Mouse (Mus musculus): ENCODE data around the gene Notch4. TPM values are rescaled to one million over a fixed set of nuclear protein-coding genes. Genes with fewer than 3 reads are reported as not detected.

The Notch4 gene
- polyA plus RNA-seq, 1 experiment from 2014 or later, result 5.2 TPM

DNA sequence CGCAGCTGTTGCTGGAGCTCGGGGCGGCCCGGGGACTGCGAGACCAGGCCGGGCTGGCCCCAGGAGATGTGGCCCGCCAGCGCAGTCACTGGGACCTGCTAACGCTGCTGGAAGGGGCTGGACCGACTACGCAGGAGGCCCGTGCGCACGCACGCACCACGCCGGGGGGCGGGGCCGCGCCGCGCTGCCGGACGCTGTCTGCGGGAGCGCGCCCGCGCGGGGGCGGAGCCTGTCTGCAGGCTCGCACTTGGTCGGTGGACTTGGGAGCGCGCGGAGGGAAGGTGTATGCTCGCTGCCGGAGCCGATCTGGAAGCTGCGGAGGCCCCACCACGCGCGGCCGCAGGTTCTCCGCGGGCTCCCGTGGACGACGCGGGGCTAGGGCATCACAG lies 23.3 kb downstream of the Notch4 start:
- Histone ChIP-seq H3K27ac (replicated peaks; ENCODE audit: low read depth, low read length) (peak overlapping the region; percentile 94), H3K36me3 (ENCODE audit: control insufficient read depth, insufficient read depth, low read length) (no peaks in the 10 kb centered on the region), H3K4me1 (ENCODE audit: control insufficient read depth, insufficient read depth, low read length) (peaks cover 36% of the 10 kb centered on the region), H3K9ac (ENCODE audit: low read length) (peak overlapping the region; percentile 92), H3K4me2 (ENCODE audit: low read depth, severe bottlenecking) (peak overlapping the region; percentile 89), H3K27me3 (ENCODE audit: control insufficient read depth, insufficient read depth, low read length) (no peaks in the 10 kb centered on the region), H3K4me3 (ENCODE audit: low read depth, low read length) (peak overlapping the region; percentile 74), H3K9me3 (ENCODE audit: control insufficient read depth, low read length) (no peaks in the 10 kb centered on the region)
- under 1% methylated on average over 50 of the region's 50 CpGs for WGBS
- ATAC-seq (ENCODE audit: insufficient number of reproducible peaks, low FRiP score, low TSS enrichment, low read depth) (peak; percentile 77), DNase-seq (ENCODE audit: low spot score) (peak; percentile 97)

DNA sequence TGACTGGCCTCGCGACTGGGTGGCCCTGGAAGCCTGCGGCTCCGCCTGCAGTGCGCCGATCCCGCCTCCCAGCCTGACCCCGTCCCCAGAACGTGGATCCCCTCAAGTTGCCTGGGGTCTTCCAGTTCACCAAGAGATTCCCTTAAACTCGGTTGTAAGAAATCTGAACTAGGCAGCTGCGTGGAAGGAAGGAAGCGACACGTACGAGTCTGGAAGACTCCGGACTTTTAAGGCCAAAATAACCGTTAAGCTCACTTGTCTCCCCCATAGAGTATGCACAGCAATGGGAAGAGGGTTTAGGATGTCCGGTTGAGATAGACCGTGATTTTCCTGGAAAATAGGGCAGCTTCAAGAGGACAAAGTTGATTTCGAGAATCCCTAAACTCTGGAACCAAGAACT lies 23.7 kb downstream of the Notch4 start:
- H3K27ac ChIP-seq (replicated peaks; ENCODE audit: low read depth, low read length), result peak overlapping the region; percentile 94
- no peak for ATAC-seq (ENCODE audit: insufficient number of reproducible peaks, low FRiP score, low TSS enrichment, low read depth)
- H3K4me1 ChIP-seq (ENCODE audit: control insufficient read depth, insufficient read depth, low read length), result peaks cover 36% of the 10 kb centered on the region
- no peaks in the 10 kb centered on the region for H3K36me3 ChIP-seq (ENCODE audit: control insufficient read depth, insufficient read depth, low read length)
- peak overlapping the region; percentile 92 for H3K9ac ChIP-seq (ENCODE audit: low read length)
- H3K4me3 ChIP-seq (ENCODE audit: low read depth, low read length), result peak overlapping the region; percentile 74
- H3K27me3 ChIP-seq (ENCODE audit: control insufficient read depth, insufficient read depth, low read length), result no peaks in the 10 kb centered on the region
- no peaks in the 10 kb centered on the region for H3K9me3 ChIP-seq (ENCODE audit: control insufficient read depth, low read length)
- peak overlapping the region; percentile 89 for H3K4me2 ChIP-seq (ENCODE audit: low read depth, severe bottlenecking)
- 5% methylated on average over 19 of the region's 19 CpGs for WGBS
- no peak for DNase-seq (ENCODE audit: low spot score)

DNA sequence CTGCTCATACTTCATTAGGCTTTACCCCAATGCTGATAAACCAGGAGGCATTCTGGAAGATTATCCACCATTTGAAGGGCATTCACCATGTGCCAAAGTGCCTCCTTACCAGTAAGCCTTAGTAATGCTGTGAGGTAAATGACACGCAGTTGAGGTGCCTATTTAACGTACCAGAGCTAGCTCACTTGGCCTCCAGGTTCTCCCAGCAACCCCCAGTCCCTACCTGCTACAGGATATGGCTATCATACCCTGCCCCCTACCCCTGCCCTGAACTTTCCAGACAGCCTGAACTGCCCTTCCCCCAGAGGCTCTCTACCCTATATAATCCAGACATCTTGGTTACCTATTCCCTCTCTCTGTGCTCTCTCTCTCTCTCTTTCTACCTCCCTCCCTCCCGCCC lies 24.7 kb downstream of the Notch4 start:
- DNase-seq (ENCODE audit: low spot score) (no peak), ATAC-seq (ENCODE audit: insufficient number of reproducible peaks, low FRiP score, low TSS enrichment, low read depth) (no peak)
- Histone ChIP-seq H3K36me3 (ENCODE audit: control insufficient read depth, insufficient read depth, low read length) (no peaks in the 10 kb centered on the region), H3K4me1 (ENCODE audit: control insufficient read depth, insufficient read depth, low read length) (peaks cover 42% of the 10 kb centered on the region), H3K27me3 (ENCODE audit: control insufficient read depth, insufficient read depth, low read length) (no peaks in the 10 kb centered on the region), H3K9ac (ENCODE audit: low read length) (no peak overlapping the region), H3K4me2 (ENCODE audit: low read depth, severe bottlenecking) (no peak overlapping the region), H3K27ac (replicated peaks; ENCODE audit: low read depth, low read length) (peak overlapping the region; percentile 57; the same call in 1 of the 2 replicates), H3K9me3 (ENCODE audit: control insufficient read depth, low read length) (no peaks in the 10 kb centered on the region), H3K4me3 (ENCODE audit: low read depth, low read length) (no peak overlapping the region)
- WGBS, result 42% methylated on average over 3 of the region's 3 CpGs

DNA sequence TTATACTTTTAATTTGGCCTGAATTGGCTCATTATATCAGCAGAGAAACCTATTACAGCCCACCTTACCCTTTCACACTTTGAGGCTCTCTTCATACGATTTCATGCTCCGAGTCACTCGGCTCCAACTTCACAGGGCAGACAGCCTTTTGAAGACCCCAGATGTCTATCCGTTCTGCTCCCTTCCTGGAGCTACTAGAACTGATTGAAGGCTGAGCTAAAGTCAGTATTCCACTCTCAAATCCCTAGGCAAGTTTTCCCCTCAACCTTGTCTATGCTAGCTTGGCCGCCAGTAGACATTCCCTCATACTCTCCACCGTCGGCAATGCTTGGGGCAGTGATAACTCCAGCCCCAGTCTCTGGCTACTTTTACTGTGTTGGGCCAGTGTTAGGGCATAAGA lies 25.1 kb downstream of the Notch4 start:
- ATAC-seq (ENCODE audit: insufficient number of reproducible peaks, low FRiP score, low TSS enrichment, low read depth) (no peak), DNase-seq (ENCODE audit: low spot score) (no peak)
- no peak overlapping the region for H3K4me2 ChIP-seq (ENCODE audit: low read depth, severe bottlenecking)
- no peak overlapping the region for H3K4me3 ChIP-seq (ENCODE audit: low read depth, low read length)
- no peaks in the 10 kb centered on the region for H3K9me3 ChIP-seq (ENCODE audit: control insufficient read depth, low read length)
- no peaks in the 10 kb centered on the region for H3K27me3 ChIP-seq (ENCODE audit: control insufficient read depth, insufficient read depth, low read length)
- H3K9ac ChIP-seq (ENCODE audit: low read length), result no peak overlapping the region
- no peaks in the 10 kb centered on the region; the same call in 1 of the 2 replicates for H3K36me3 ChIP-seq (ENCODE audit: control insufficient read depth, insufficient read depth, low read length)
- peaks cover 46% of the 10 kb centered on the region for H3K4me1 ChIP-seq (ENCODE audit: control insufficient read depth, insufficient read depth, low read length)
- 34% methylated on average over 7 of the region's 7 CpGs for WGBS
- H3K27ac ChIP-seq (replicated peaks; ENCODE audit: low read depth, low read length), result peak overlapping the region; percentile 57; the same call in 1 of the 2 replicates

DNA sequence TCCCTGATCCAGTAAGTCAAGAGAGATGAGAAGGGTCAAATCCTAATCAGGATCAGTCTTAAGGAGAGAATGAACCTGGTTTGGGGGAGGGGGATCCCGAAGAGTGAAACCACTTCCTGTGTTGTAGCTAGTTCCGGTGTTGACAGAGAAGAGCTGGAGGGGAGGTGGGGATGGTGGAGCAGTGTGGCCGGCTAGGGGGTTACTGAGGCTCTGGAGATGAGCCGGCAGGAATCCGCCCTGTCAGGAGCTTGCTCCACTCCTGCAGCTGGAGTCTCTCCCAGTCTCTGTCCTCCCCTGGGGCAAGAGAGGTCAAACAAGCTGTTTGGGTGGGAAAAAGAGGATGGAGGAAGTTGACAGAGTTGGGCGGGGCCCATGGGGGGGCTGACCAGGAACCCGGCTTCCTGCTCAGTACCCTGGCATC lies 25.6 kb downstream of the Notch4 start, which contains the start of gene Gpsm3:
Gpsm3 (plus strand) TSS at position 126 of the 421 bp plus-strand sequence.
- Histone ChIP-seq H3K9me3 (ENCODE audit: control insufficient read depth, low read length) (no peaks in the 10 kb centered on the region), H3K4me2 (ENCODE audit: low read depth, severe bottlenecking) (0 out of 2 replicates have a peak within 1 kb of the TSS, but pooled peaks have one; percentile 3), H3K9ac (ENCODE audit: low read length) (no peak within 1 kb of the TSS), H3K36me3 (ENCODE audit: control insufficient read depth, insufficient read depth, low read length) (peaks cover 3% of the 10 kb centered on the region; the same call in 1 of the 2 replicates), H3K27me3 (ENCODE audit: control insufficient read depth, insufficient read depth, low read length) (no peaks in the 10 kb centered on the region), H3K27ac (replicated peaks; ENCODE audit: low read depth, low read length) (peak within 1 kb of the TSS; percentile 57; the same call in 1 of the 2 replicates), H3K4me3 (ENCODE audit: low read depth, low read length) (peak within 1 kb of the TSS; percentile 3; the same call in 1 of the 2 replicates), H3K4me1 (ENCODE audit: control insufficient read depth, insufficient read depth, low read length) (peaks cover 49% of the 10 kb centered on the region)
- ATAC-seq (ENCODE audit: insufficient number of reproducible peaks, low FRiP score, low TSS enrichment, low read depth) (no peak), DNase-seq (ENCODE audit: low spot score) (no peak)
- 19% methylated on average over 7 of the region's 7 CpGs for WGBS

DNA sequence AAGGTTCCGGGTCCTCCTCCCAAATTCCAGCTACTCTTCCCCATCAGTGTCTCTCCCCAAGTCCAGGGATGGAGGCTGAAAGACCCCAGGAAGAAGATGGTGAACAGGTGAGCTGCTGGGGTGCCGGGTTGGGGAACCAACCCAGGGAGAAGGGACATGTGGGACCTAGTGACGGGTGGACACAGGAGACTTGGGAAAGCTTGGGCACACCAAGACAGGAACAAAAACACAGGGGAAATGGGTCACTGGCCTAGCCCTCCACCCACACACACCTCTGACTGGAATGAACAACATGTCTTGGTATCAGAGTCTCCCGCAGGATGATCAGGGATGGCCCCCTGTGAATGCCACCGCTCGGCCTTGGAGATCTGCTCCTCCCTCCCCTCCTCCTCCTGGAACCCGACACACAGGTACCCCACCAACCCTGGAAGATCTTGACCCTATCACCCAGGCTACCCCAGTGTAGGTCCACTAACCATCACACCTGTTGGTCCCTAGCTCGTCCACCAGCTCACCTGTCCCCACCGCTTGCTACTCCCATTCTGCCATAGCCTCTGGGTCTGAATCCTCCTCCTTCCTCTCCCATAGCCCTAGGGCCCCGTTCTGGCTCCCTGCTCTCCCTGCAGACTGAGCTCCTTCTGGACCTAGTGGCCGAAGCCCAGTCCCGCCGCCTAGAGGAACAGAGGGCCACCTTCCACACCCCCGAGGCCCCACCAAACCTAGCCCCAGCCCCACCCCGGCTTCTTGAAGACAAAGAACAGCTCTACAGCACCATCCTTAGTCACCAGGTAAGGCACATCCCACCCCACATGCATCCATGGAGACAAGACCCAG lies 26.3 kb downstream of the Notch4 start:
- no peak overlapping the region; the same call in 1 of the 2 replicates for H3K27ac ChIP-seq (replicated peaks; ENCODE audit: low read depth, low read length)
- DNase-seq (ENCODE audit: low spot score), result no peak
- WGBS, result 67% methylated on average over 15 of the region's 15 CpGs
- peaks cover 49% of the 10 kb centered on the region for H3K4me1 ChIP-seq (ENCODE audit: control insufficient read depth, insufficient read depth, low read length)
- no peak for ATAC-seq (ENCODE audit: insufficient number of reproducible peaks, low FRiP score, low TSS enrichment, low read depth)
- no peaks in the 10 kb centered on the region for H3K9me3 ChIP-seq (ENCODE audit: control insufficient read depth, low read length)
- H3K4me2 ChIP-seq (ENCODE audit: low read depth, severe bottlenecking), result no peak overlapping the region
- peaks cover 4% of the 10 kb centered on the region; the same call in 1 of the 2 replicates for H3K36me3 ChIP-seq (ENCODE audit: control insufficient read depth, insufficient read depth, low read length)
- H3K27me3 ChIP-seq (ENCODE audit: control insufficient read depth, insufficient read depth, low read length), result no peaks in the 10 kb centered on the region
- H3K9ac ChIP-seq (ENCODE audit: low read length), result no peak overlapping the region
- peak overlapping the region; percentile 3; the same call in 1 of the 2 replicates for H3K4me3 ChIP-seq (ENCODE audit: low read depth, low read length)

DNA sequence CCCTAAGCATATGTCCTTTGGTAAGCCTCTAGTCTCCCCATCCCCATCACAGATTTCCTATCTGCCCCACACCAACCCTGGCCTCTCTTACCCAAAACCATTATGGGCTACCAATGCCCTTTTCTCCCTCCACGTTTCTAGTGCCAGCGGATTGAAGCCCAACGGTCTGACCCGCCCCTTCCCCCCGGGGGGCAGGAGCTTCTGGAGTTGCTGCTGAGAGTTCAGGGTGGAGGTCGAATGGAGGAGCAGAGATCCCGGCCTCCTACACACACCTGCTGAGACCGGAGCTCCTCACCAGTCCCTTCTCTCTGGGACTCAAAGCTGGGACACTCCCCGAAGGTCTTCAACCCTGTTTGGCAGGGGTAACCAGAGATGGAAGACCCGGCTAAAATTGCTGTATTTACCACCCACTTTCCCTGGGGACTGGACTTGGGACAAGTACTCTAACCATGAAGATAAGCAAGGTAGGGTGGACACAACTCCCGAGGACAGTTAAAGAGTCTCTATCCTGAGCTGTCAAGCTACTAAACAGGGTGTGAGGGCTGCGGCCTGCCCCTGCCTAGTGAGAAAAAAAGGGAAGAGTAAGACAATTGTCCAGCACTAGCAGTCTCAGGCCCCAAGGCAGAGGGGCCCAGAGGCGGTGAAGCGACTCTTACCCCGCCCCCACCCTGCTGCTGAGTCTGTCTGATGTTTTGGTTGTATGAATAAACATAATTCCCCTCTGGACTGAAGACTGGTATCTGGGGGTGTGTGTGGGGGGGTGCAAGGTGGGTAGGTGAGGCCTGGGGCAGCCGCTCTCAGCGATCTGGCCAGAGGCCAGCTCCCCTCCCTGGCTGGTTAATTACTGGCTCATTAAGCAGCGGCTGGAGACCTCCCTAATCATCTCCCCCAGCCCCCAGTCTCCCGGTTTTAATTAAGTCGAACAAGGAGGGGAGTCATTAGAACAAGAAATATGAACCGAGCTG lies 27.2 kb downstream of the Notch4 start, which contains the start of gene Pbx2:
Pbx2 (plus strand) TSS at position 238 of the 965 bp plus-strand sequence.
- Histone ChIP-seq H3K9ac (ENCODE audit: low read length) (peak within 1 kb of the TSS; percentile 96), H3K4me1 (ENCODE audit: control insufficient read depth, insufficient read depth, low read length) (peaks cover 47% of the 10 kb centered on the region), H3K27ac (replicated peaks; ENCODE audit: low read depth, low read length) (peak within 1 kb of the TSS; percentile 99), H3K4me2 (ENCODE audit: low read depth, severe bottlenecking) (peak within 1 kb of the TSS; percentile 93), H3K9me3 (ENCODE audit: control insufficient read depth, low read length) (no peaks in the 10 kb centered on the region), H3K4me3 (ENCODE audit: low read depth, low read length) (peak within 1 kb of the TSS; percentile 95), H3K27me3 (ENCODE audit: control insufficient read depth, insufficient read depth, low read length) (no peaks in the 10 kb centered on the region), H3K36me3 (ENCODE audit: control insufficient read depth, insufficient read depth, low read length) (peaks cover 9% of the 10 kb centered on the region; the same call in 1 of the 2 replicates)
- peak; percentile 65 for DNase-seq (ENCODE audit: low spot score)
- WGBS, result 2% methylated on average over 21 of the region's 21 CpGs
- ATAC-seq (ENCODE audit: insufficient number of reproducible peaks, low FRiP score, low TSS enrichment, low read depth), result no peak; the same call in 1 of the 2 replicates

DNA sequence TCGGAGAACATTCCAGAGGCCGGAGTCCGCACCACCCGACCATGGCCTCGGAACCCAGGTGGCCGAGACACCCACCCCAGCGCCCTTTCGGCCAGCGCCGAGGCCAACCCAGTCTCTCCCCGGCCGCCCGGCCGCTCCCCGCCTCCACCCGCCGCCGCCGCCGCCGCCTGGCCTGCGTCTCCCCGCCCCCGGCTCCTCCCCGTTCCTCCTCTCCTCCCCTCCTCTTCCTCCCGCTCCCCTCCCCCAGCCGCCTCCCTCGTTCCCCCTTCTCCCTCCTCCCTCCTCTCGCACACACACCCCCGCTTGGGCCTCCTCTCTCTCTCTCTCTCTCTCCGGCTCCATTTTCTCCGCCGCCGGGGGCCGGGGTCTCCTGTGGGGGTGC lies 27.9 kb downstream of the Notch4 start:
- peak overlapping the region; percentile 99 for H3K27ac ChIP-seq (replicated peaks; ENCODE audit: low read depth, low read length)
- H3K4me3 ChIP-seq (ENCODE audit: low read depth, low read length), result peak overlapping the region; percentile 95
- H3K4me1 ChIP-seq (ENCODE audit: control insufficient read depth, insufficient read depth, low read length), result peaks cover 46% of the 10 kb centered on the region
- H3K27me3 ChIP-seq (ENCODE audit: control insufficient read depth, insufficient read depth, low read length), result no peaks in the 10 kb centered on the region
- peak; percentile 24 for ATAC-seq (ENCODE audit: insufficient number of reproducible peaks, low FRiP score, low TSS enrichment, low read depth)
- H3K36me3 ChIP-seq (ENCODE audit: control insufficient read depth, insufficient read depth, low read length), result peaks cover 9% of the 10 kb centered on the region; the same call in 1 of the 2 replicates
- H3K4me2 ChIP-seq (ENCODE audit: low read depth, severe bottlenecking), result peak overlapping the region; percentile 93
- H3K9ac ChIP-seq (ENCODE audit: low read length), result peak overlapping the region; percentile 96
- DNase-seq (ENCODE audit: low spot score), result peak; percentile 93
- no peaks in the 10 kb centered on the region for H3K9me3 ChIP-seq (ENCODE audit: control insufficient read depth, low read length)
- 0% methylated on average over 25 of the region's 35 CpGs for WGBS
